Mouse (Mus musculus) heart, embryonic 12.5 days (tissue): ENCODE measurements around the gene Def8. TPM values are rescaled to one million over a fixed set of nuclear protein-coding genes. Genes with fewer than 3 reads are reported as not detected.
"Not testable (repeated sequence)": the region's sequence is repeated elsewhere in the genome, so short reads cannot be mapped to it uniquely, and the experiment has no call there.

Source experiments
- ATAC-seq: fragments of 200-750 bp; cut with Nextera tagmentation; 2 replicates; pipeline ENCODE4 v1.8.0; 2017; ENCODE audit warnings: moderate TSS enrichment, moderate library complexity; ENCODE audit not compliant: insufficient number of reproducible peaks, low FRiP score
- H3K27ac ChIP-seq: fragments of 300-500 bp; sonication (generic); 2 replicates; pipeline ENCODE4 v1.5.1; 2016; ENCODE audit warnings: mild to moderate bottlenecking, moderate library complexity; ENCODE audit not compliant: poor library complexity, severe bottlenecking
- H3K27me3 ChIP-seq: fragments of 300-500 bp; sonication (generic); replicated peaks from 2 replicates; pipeline ENCODE4 v1.6.1; 2016; ENCODE audit warnings: mild to moderate bottlenecking, moderate library complexity
- H3K36me3 ChIP-seq: fragments of 300-500 bp; sonication (generic); 2 replicates; pipeline ENCODE4 v1.6.1; 2016; ENCODE audit warnings: mild to moderate bottlenecking, moderate library complexity
- H3K4me1 ChIP-seq: fragments of 300-500 bp; sonication (generic); replicated peaks from 2 replicates; pipeline ENCODE4 v1.6.1; 2016; ENCODE audit warnings: mild to moderate bottlenecking
- H3K4me2 ChIP-seq: fragments of 300-500 bp; sonication (generic); 2 replicates; pipeline ENCODE4 v1.6.1; 2016; ENCODE audit warnings: mild to moderate bottlenecking, moderate library complexity
- H3K4me3 ChIP-seq: fragments of 300-500 bp; sonication (generic); 2 replicates; pipeline ENCODE4 v1.5.1; 2016; ENCODE audit warnings: mild to moderate bottlenecking
- H3K9ac ChIP-seq: fragments of 300-500 bp; sonication (generic); 2 replicates; pipeline ENCODE4 v1.6.1; 2016; ENCODE audit warnings: mild to moderate bottlenecking, moderate library complexity
- H3K9me3 ChIP-seq: fragments of 300-500 bp; sonication (generic); replicated peaks from 2 replicates; pipeline ENCODE4 v1.6.1; 2016; ENCODE audit warnings: mild to moderate bottlenecking, moderate library complexity
- WGBS: fragments of 180-500 bp; shearing (Covaris S2); methylation state at CpG from one replicate; pipeline ENCODE4 v1.1.7; 2016; 5-methylcytosine and 5-hydroxymethylcytosine counted together
- polyA plus RNA-seq: library from polyadenylated mRNA; unstranded; fragments of >200 nt; fragmentation: Nextera tagmentation; extraction: Ambion mirVana; gene quantifications from 2 replicates; pipeline ENCODE4 v1.2.1, GENCODE M21; 2016

The Def8 gene
- polyA plus RNA-seq, 1 experiment from 2014 or later: 34.7 TPM

- no peaks in the 10 kb centered on the region for H3K9me3 ChIP-seq
- H3K4me1 ChIP-seq: peaks cover 46% of the 10 kb centered on the region
- H3K4me2 ChIP-seq: peak overlapping the region; percentile 27
- peaks cover 52% of the 10 kb centered on the region for H3K27me3 ChIP-seq
- 2% methylated on average over 12 of the region's 12 CpGs for WGBS
- no peak for ATAC-seq
- H3K36me3 ChIP-seq: no peaks in the 10 kb centered on the region
- 0 out of 2 replicates have a peak overlapping the region, but pooled peaks have one; percentile 44 for H3K4me3 ChIP-seq
- no peak overlapping the region for H3K27ac ChIP-seq
- no peak overlapping the region for H3K9ac ChIP-seq
These were observed 10.7 kb upstream of the Def8 start for GRCm38 (mm10) chr8:123412560-123413170.

GRCm38 (mm10) chr8:123414255-123414654, 9.1 kb upstream of the Def8 start:
- Histone ChIP-seq H3K9me3 (no peaks in the 10 kb centered on the region), H3K27me3 (peaks cover 45% of the 10 kb centered on the region), H3K9ac (no peak overlapping the region), H3K4me2 (no peak overlapping the region), H3K4me1 (peaks cover 32% of the 10 kb centered on the region), H3K4me3 (no peak overlapping the region), H3K27ac (no peak overlapping the region), H3K36me3 (no peaks in the 10 kb centered on the region)
- 7% methylated on average over 9 of the region's 9 CpGs for WGBS
- ATAC-seq: no peak

GRCm38 (mm10) chr8:123414997-123415696, 8.2 kb upstream of the Def8 start:
- WGBS: 78% methylated on average over 5 of the region's 5 CpGs
- not testable (repeated sequence) for H3K27ac ChIP-seq, H3K36me3 ChIP-seq, H3K9ac ChIP-seq, H3K9me3 ChIP-seq, H3K4me3 ChIP-seq, ATAC-seq, H3K4me2 ChIP-seq
- H3K27me3 ChIP-seq: peaks cover 45% of the 10 kb centered on the region
- peaks cover 23% of the 10 kb centered on the region for H3K4me1 ChIP-seq

- WGBS: 48% methylated on average over 8 of the region's 8 CpGs
- Histone ChIP-seq H3K4me2 (no peak overlapping the region), H3K4me1 (peaks cover 12% of the 10 kb centered on the region), H3K4me3 (no peak overlapping the region), H3K9me3 (no peaks in the 10 kb centered on the region), H3K36me3 (no peaks in the 10 kb centered on the region), H3K9ac (no peak overlapping the region), H3K27me3 (peaks cover 45% of the 10 kb centered on the region), H3K27ac (no peak overlapping the region)
- peak; percentile 46; the same call in 1 of the 2 replicates for ATAC-seq
These were observed 7.1 kb upstream of the Def8 start for GRCm38 (mm10) chr8:123415967-123416943.

- 66% methylated on average over 8 of the region's 8 CpGs for WGBS
- no peak overlapping the region for H3K27ac ChIP-seq
- H3K4me3 ChIP-seq: no peak overlapping the region
- peaks cover 41% of the 10 kb centered on the region for H3K27me3 ChIP-seq
- ATAC-seq: 0 out of 2 replicates have a peak, but pooled peaks have one; percentile 26
- no peaks in the 10 kb centered on the region for H3K36me3 ChIP-seq
- H3K4me1 ChIP-seq: peaks cover 6% of the 10 kb centered on the region
- no peak overlapping the region for H3K9ac ChIP-seq
- H3K9me3 ChIP-seq: no peaks in the 10 kb centered on the region
- H3K4me2 ChIP-seq: no peak overlapping the region
These were observed 6.3 kb upstream of the Def8 start for GRCm38 (mm10) chr8:123416944-123417555.

- ATAC-seq: no peak
- no peak overlapping the region for H3K9ac ChIP-seq
- no peak overlapping the region for H3K4me2 ChIP-seq
- H3K27ac ChIP-seq: no peak overlapping the region
- no peaks in the 10 kb centered on the region for H3K9me3 ChIP-seq
- H3K4me3 ChIP-seq: no peak overlapping the region
- peaks cover 16% of the 10 kb centered on the region for H3K27me3 ChIP-seq
- H3K4me1 ChIP-seq: peaks cover 9% of the 10 kb centered on the region; the same call in 1 of the 2 replicates
- no peaks in the 10 kb centered on the region for H3K36me3 ChIP-seq
- WGBS: 69% methylated on average over 4 of the region's 4 CpGs
These were observed 3.6 kb upstream of the Def8 start for GRCm38 (mm10) chr8:123419711-123420110.

GRCm38 (mm10) chr8:123420525-123421281, 2.6 kb upstream of the Def8 start:
- no peak overlapping the region for H3K4me2 ChIP-seq
- no peak for ATAC-seq
- H3K4me3 ChIP-seq: no peak overlapping the region
- WGBS: 92% methylated on average over 34 of the region's 34 CpGs
- peaks cover 9% of the 10 kb centered on the region; the same call in 1 of the 2 replicates for H3K4me1 ChIP-seq
- H3K36me3 ChIP-seq: no peaks in the 10 kb centered on the region
- no peak overlapping the region for H3K9ac ChIP-seq
- peaks cover 16% of the 10 kb centered on the region for H3K27me3 ChIP-seq
- H3K27ac ChIP-seq: no peak overlapping the region
- H3K9me3 ChIP-seq: no peaks in the 10 kb centered on the region

- H3K4me3 ChIP-seq: no peak overlapping the region
- peaks cover 16% of the 10 kb centered on the region for H3K27me3 ChIP-seq
- H3K27ac ChIP-seq: no peak overlapping the region
- H3K36me3 ChIP-seq: no peaks in the 10 kb centered on the region
- no peak overlapping the region for H3K4me2 ChIP-seq
- no peak for ATAC-seq
- peaks cover 9% of the 10 kb centered on the region; the same call in 1 of the 2 replicates for H3K4me1 ChIP-seq
- H3K9me3 ChIP-seq: peaks cover under 1% of the 10 kb centered on the region; the same call in 1 of the 2 replicates
- 82% methylated on average over 19 of the region's 19 CpGs for WGBS
- no peak overlapping the region for H3K9ac ChIP-seq
These were observed 2.0 kb upstream of the Def8 start for GRCm38 (mm10) chr8:123421325-123421724.

- Histone ChIP-seq H3K4me2 (peak overlapping the region; percentile 66), H3K4me1 (peaks cover 4% of the 10 kb centered on the region; the same call in 1 of the 2 replicates), H3K27me3 (peaks cover 16% of the 10 kb centered on the region), H3K27ac (no peak overlapping the region), H3K36me3 (no peaks in the 10 kb centered on the region), H3K9me3 (peaks cover 9% of the 10 kb centered on the region), H3K9ac (peak overlapping the region; percentile 49; the same call in 1 of the 2 replicates), H3K4me3 (peak overlapping the region; percentile 37)
- WGBS: 5% methylated on average over 17 of the region's 17 CpGs
- 0 out of 2 replicates have a peak, but pooled peaks have one; percentile 68 for ATAC-seq
These were observed 1.1 kb upstream of the Def8 start for GRCm38 (mm10) chr8:123422056-123422780.
